Mouse (Mus musculus): ENCODE data around the gene Drg1. TPM values are rescaled to one million over a fixed set of nuclear protein-coding genes. Genes with fewer than 3 reads are reported as not detected.

Drg1 gene
- polyA plus RNA-seq, 1 experiment from 2014 or later = 232 TPM

DNA sequence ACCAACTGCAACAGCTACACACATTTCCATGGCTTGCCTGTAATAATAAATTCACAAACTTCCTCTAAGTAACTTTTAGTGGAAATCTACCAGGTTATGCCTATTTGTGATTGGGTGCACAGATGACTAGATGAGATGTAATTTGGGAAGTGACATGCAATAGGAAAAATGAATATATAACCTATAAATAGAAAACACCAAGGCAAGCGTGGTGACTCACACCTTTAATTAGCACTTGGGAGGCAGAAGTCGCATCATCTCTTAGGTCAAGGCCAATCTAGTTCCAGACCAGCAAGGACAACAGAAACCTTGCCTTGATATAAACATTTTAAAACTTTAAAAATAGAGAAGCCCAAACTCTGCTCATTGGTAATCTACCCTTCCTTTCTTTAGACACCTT, 18.8 kb downstream of the Drg1 start:
- peaks cover 72% of the 10 kb centered on the region for H3K36me3 ChIP-seq
- no peaks in the 10 kb centered on the region for H3K4me1 ChIP-seq
- H3K9ac ChIP-seq = no peak overlapping the region
- no peak for ATAC-seq (ENCODE audit: insufficient read depth, low FRiP score, low read depth)
- H3K4me2 ChIP-seq = no peak overlapping the region
- H3K27me3 ChIP-seq (replicated peaks) = no peaks in the 10 kb centered on the region
- no peak overlapping the region for H3K27ac ChIP-seq
- H3K9me3 ChIP-seq = no peaks in the 10 kb centered on the region
- H3K4me3 ChIP-seq (replicated peaks) = no peak overlapping the region
- 88% methylated on average over 2 of the region's 2 CpGs for WGBS

- peaks cover 74% of the 10 kb centered on the region for H3K36me3 ChIP-seq
- no peak overlapping the region for H3K27ac ChIP-seq
- H3K27me3 ChIP-seq (replicated peaks) = no peaks in the 10 kb centered on the region
- no peaks in the 10 kb centered on the region for H3K9me3 ChIP-seq
- H3K4me1 ChIP-seq = no peaks in the 10 kb centered on the region
- no peak for ATAC-seq (ENCODE audit: insufficient read depth, low FRiP score, low read depth)
- H3K4me2 ChIP-seq = no peak overlapping the region
- WGBS = 83% methylated on average over 4 of the region's 4 CpGs
- H3K4me3 ChIP-seq (replicated peaks) = no peak overlapping the region
- H3K9ac ChIP-seq = no peak overlapping the region
Observed at GRCm38 (mm10) chr11:3243771-3244170, 22.4 kb downstream of the Drg1 start.

GRCm38 (mm10) chr11:3242395-3242794, 23.8 kb downstream of the Drg1 start:
- H3K27ac ChIP-seq = no peak overlapping the region
- H3K27me3 ChIP-seq (replicated peaks) = no peaks in the 10 kb centered on the region
- H3K9me3 ChIP-seq = no peaks in the 10 kb centered on the region
- ATAC-seq (ENCODE audit: insufficient read depth, low FRiP score, low read depth) = no peak
- no peak overlapping the region for H3K4me2 ChIP-seq
- H3K9ac ChIP-seq = no peak overlapping the region
- WGBS = 93% methylated on average over 7 of the region's 7 CpGs
- peaks cover 74% of the 10 kb centered on the region for H3K36me3 ChIP-seq
- no peak overlapping the region for H3K4me3 ChIP-seq (replicated peaks)
- no peaks in the 10 kb centered on the region for H3K4me1 ChIP-seq

DNA sequence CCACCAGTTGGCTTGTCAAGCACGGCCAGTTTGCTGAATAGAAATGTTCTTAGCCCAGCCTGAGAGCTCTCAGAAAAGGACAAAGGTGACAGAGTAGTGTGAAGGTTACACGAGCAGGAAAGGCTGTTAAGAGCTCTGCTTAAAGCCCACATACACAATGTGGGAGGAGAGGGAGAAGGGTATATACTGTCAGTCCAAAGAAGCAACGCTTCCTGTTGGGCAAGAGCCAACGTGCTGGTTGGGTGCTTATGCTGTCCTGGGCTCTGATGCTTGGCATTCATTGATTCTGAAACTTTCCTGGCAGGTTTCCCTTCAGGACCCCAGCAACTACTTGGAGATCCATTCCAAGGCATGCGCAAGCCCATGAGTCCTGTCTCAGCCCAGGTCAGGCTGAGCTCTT, 30.9 kb downstream of the Drg1 start:
- H3K4me1 ChIP-seq = no peaks in the 10 kb centered on the region
- H3K27ac ChIP-seq = no peak overlapping the region
- H3K9me3 ChIP-seq = no peaks in the 10 kb centered on the region
- no peak overlapping the region for H3K9ac ChIP-seq
- no peaks in the 10 kb centered on the region for H3K27me3 ChIP-seq (replicated peaks)
- WGBS = 81% methylated on average over 5 of the region's 5 CpGs
- H3K4me3 ChIP-seq (replicated peaks) = no peak overlapping the region
- H3K4me2 ChIP-seq = no peak overlapping the region
- no peak for ATAC-seq (ENCODE audit: insufficient read depth, low FRiP score, low read depth)
- H3K36me3 ChIP-seq = peaks cover 51% of the 10 kb centered on the region

- Histone ChIP-seq H3K4me1 (no peaks in the 10 kb centered on the region), H3K27me3 (replicated peaks) (no peaks in the 10 kb centered on the region), H3K27ac (no peak overlapping the region), H3K9me3 (no peaks in the 10 kb centered on the region), H3K36me3 (peaks cover 44% of the 10 kb centered on the region), H3K4me3 (replicated peaks) (no peak overlapping the region), H3K9ac (no peak overlapping the region), H3K4me2 (no peak overlapping the region)
- 95% methylated on average over 4 of the region's 4 CpGs for WGBS
- ATAC-seq (ENCODE audit: insufficient read depth, low FRiP score, low read depth) = no peak
Observed at GRCm38 (mm10) chr11:3233704-3234103, 32.5 kb downstream of the Drg1 start.

DNA sequence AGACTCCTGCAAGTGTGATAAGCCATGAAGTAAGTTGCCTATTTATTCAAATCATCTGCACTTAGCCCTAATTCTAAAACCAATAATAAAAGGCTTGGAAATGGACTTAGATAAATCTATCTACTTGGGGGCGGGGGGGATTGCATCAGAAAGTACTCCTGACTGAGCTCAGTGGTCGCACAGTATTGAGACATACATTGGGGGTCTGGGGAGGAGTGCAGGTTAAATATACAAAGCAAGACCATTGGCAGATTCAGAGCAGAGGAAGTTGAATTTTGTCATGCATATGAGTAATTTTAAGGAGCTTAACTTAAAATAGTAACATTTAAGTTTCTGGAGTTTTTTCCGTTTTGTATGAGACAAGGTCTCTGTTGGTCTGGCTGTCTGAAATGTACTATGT, 34.0 kb downstream of the Drg1 start:
- Histone ChIP-seq H3K9me3 (no peaks in the 10 kb centered on the region), H3K4me1 (no peaks in the 10 kb centered on the region), H3K27ac (no peak overlapping the region), H3K4me3 (replicated peaks) (no peak overlapping the region), H3K27me3 (replicated peaks) (no peaks in the 10 kb centered on the region), H3K9ac (no peak overlapping the region), H3K4me2 (no peak overlapping the region), H3K36me3 (peaks cover 37% of the 10 kb centered on the region)
- ATAC-seq (ENCODE audit: insufficient read depth, low FRiP score, low read depth) = no peak
- WGBS = 80% methylated on average over 3 of the region's 3 CpGs

DNA sequence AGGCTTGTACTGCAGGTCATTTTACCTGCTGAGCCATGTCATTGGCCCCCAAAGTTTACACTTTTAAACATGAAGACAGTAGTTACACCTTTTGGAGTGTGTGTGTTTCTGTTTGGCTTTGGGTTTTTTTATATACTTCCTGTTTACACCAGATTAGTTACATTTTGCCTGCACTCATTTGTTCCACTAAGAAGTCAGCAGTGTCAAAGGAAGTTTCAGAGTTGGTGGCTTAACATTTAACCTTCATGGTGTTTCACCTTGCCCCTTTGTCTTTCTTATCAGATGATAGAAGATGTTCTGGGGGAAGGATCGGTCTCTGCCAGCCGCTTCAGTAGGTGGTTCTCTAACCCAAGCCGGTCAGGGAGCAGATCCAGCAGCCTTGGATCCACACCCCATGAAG, 39.1 kb downstream of the Drg1 start:
- Histone ChIP-seq H3K27me3 (replicated peaks) (no peaks in the 10 kb centered on the region), H3K9me3 (no peaks in the 10 kb centered on the region), H3K27ac (no peak overlapping the region), H3K4me3 (replicated peaks) (no peak overlapping the region), H3K36me3 (peaks cover 39% of the 10 kb centered on the region), H3K9ac (no peak overlapping the region), H3K4me1 (no peaks in the 10 kb centered on the region), H3K4me2 (no peak overlapping the region)
- no peak for ATAC-seq (ENCODE audit: insufficient read depth, low FRiP score, low read depth)
- WGBS = 91% methylated on average over 3 of the region's 3 CpGs

DNA sequence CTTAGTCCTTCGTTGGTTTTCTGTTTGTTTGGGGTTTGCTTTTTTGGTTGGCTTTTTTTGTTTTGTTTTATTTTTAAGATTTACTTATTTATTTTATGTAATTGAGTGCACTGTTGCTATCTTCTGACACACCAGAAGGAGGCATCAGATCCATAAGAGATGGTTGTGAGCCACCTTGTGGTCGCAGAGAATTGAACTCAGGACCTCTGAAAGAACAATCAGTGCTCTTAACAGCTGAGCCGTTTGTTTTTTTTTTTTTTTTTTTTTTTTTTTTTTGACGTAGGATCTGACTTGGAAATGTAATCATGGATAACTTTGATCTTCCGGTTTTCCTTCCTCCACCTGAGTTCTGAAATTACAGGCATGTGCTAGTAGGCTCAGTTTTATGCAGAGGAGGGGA, 43.1 kb downstream of the Drg1 start:
- H3K27me3 ChIP-seq (replicated peaks) = no peaks in the 10 kb centered on the region
- WGBS = 72% methylated on average over 5 of the region's 5 CpGs
- H3K27ac ChIP-seq = no peak overlapping the region
- no peaks in the 10 kb centered on the region for H3K4me1 ChIP-seq
- H3K36me3 ChIP-seq = peaks cover 52% of the 10 kb centered on the region
- H3K4me3 ChIP-seq (replicated peaks) = no peak overlapping the region
- no peak overlapping the region for H3K4me2 ChIP-seq
- no peaks in the 10 kb centered on the region for H3K9me3 ChIP-seq
- ATAC-seq (ENCODE audit: insufficient read depth, low FRiP score, low read depth) = no peak
- H3K9ac ChIP-seq = no peak overlapping the region

DNA sequence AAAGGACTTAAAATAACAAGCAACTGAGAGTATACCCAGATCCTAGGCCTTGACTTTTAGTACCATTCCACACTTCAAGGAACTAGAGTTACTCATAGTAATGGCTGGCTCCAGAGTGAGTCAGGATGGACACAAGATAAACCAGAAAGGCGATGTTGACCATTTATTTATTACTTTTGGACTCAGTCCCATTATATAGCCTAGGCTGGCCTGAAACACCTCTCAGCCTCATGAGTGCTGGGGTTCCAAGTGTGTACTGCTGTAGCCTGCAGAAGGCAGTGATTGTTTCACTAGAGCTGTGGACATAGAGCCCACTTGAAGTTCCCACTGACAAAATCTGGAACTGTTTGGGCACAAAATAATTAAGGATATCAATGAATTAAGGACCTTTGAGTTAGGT, 53.7 kb downstream of the Drg1 start:
- ATAC-seq (ENCODE audit: insufficient read depth, low FRiP score, low read depth) = no peak
- H3K27ac ChIP-seq = no peak overlapping the region
- no peaks in the 10 kb centered on the region for H3K4me1 ChIP-seq
- WGBS = 73% methylated on average over 1 of the region's 1 CpGs
- H3K9ac ChIP-seq = no peak overlapping the region
- H3K4me2 ChIP-seq = no peak overlapping the region
- peaks cover 16% of the 10 kb centered on the region for H3K36me3 ChIP-seq
- H3K4me3 ChIP-seq (replicated peaks) = no peak overlapping the region
- no peaks in the 10 kb centered on the region for H3K9me3 ChIP-seq
- H3K27me3 ChIP-seq (replicated peaks) = no peaks in the 10 kb centered on the region

- Histone ChIP-seq H3K27me3 (replicated peaks) (no peaks in the 10 kb centered on the region), H3K9ac (no peak overlapping the region), H3K9me3 (no peaks in the 10 kb centered on the region), H3K27ac (no peak overlapping the region), H3K36me3 (peaks cover 20% of the 10 kb centered on the region), H3K4me1 (no peaks in the 10 kb centered on the region), H3K4me2 (no peak overlapping the region), H3K4me3 (replicated peaks) (no peak overlapping the region)
- ATAC-seq (ENCODE audit: insufficient read depth, low FRiP score, low read depth) = no peak
- WGBS = 95% methylated on average over 3 of the region's 3 CpGs
Observed at GRCm38 (mm10) chr11:3206783-3207182, 59.4 kb downstream of the Drg1 start.

DNA sequence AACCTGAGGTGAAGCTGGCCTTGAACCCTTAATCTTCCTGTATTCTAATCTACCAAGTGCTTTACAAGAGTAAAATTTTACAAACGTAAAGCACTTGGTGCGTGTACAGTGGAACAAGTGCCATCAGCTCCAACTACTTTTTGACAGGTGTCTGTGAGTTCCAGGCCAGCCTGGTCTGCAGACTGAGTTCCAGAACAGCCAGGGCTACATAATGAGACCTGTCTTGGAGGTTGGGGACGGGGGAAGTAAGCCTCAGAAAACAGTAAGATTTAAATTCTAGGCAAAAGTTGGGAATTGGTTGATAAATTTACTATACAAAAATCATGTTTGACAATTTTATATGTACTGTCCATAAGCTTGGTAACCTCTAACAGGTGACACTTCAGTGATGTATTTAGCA, 61.0 kb downstream of the Drg1 start:
- Histone ChIP-seq H3K9me3 (no peaks in the 10 kb centered on the region), H3K4me3 (replicated peaks) (no peak overlapping the region), H3K9ac (no peak overlapping the region), H3K4me2 (no peak overlapping the region), H3K27me3 (replicated peaks) (no peaks in the 10 kb centered on the region), H3K4me1 (no peaks in the 10 kb centered on the region), H3K27ac (no peak overlapping the region), H3K36me3 (peaks cover 20% of the 10 kb centered on the region; the same call in 1 of the 2 replicates)
- WGBS = 94% methylated on average over 3 of the region's 3 CpGs
- ATAC-seq (ENCODE audit: insufficient read depth, low FRiP score, low read depth) = no peak

DNA sequence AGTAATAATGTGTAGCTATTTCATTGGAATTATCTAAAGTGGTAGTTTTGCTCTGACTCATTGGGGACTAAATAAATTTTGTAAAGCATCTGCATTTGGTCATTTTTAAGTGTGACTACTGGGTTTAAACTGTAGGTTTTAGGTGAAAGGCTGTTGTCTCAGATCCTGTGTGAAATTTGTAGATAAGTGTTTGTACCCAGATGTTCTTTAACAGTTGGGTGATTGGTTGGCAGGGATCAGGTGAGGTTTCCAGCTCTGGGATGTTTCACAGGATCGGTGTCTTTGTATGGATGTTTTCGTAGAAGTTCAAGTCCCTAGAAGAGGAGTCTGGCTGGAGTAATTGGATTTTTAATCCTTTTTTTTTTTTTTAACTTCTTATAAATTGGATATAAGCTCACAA, 62.4 kb downstream of the Drg1 start:
- Histone ChIP-seq H3K9me3 (no peaks in the 10 kb centered on the region), H3K4me1 (no peaks in the 10 kb centered on the region), H3K4me2 (peak overlapping the region; percentile 26; the same call in 1 of the 2 replicates), H3K9ac (no peak overlapping the region), H3K27ac (no peak overlapping the region), H3K36me3 (peaks cover 20% of the 10 kb centered on the region; the same call in 1 of the 2 replicates), H3K4me3 (replicated peaks) (no peak overlapping the region; the same call in 1 of the 2 replicates), H3K27me3 (replicated peaks) (no peaks in the 10 kb centered on the region)
- WGBS = 71% methylated on average over 2 of the region's 2 CpGs
- ATAC-seq (ENCODE audit: insufficient read depth, low FRiP score, low read depth) = no peak

- under 1% methylated on average over 29 of the region's 57 CpGs for WGBS
- Histone ChIP-seq H3K27ac (peak overlapping the region; percentile 33), H3K4me1 (no peaks in the 10 kb centered on the region), H3K4me3 (replicated peaks) (peak overlapping the region; percentile 42), H3K36me3 (peaks cover 20% of the 10 kb centered on the region; the same call in 1 of the 2 replicates), H3K27me3 (replicated peaks) (no peaks in the 10 kb centered on the region), H3K4me2 (peak overlapping the region; percentile 26), H3K9me3 (no peaks in the 10 kb centered on the region), H3K9ac (peak overlapping the region; percentile 10; the same call in 1 of the 2 replicates)
- peak; percentile 31; the same call in 1 of the 2 replicates for ATAC-seq (ENCODE audit: insufficient read depth, low FRiP score, low read depth)
Observed at GRCm38 (mm10) chr11:3202781-3203441, 63.3 kb downstream of the Drg1 start.

All from stomach, embryonic 15.5 days (tissue).